Mouse (Mus musculus) embryonic facial prominence, embryonic 11.5 days (tissue): ENCODE results near the gene Ugt1a6b. TPM values are rescaled to one million over a fixed set of nuclear protein-coding genes. Genes with fewer than 3 reads are reported as not detected.
A peak's percentile ranks its signal among the peaks of the same experiment; 100 is the strongest.
"Not testable (repeated sequence)": the region's sequence is repeated elsewhere in the genome, so short reads cannot be mapped to it uniquely, and the experiment has no call there.

Source experiments
- ATAC-seq: fragments of 200-750 bp; cut with Nextera tagmentation; replicated peaks from 2 replicates; pipeline ENCODE4 v1.8.0; 2017; ENCODE audit warnings: low read depth; ENCODE audit not compliant: insufficient number of reproducible peaks, low FRiP score, low TSS enrichment
- DNase-seq: peaks from one replicate; pipeline ENCODE4 v3.0.0-alpha.2; 2015; ENCODE audit warnings: low spot score
- H3K27ac ChIP-seq: fragments of 300-500 bp; sonication (generic); replicated peaks from 2 replicates; pipeline ENCODE4 v1.5.1; 2014; ENCODE audit warnings: mild to moderate bottlenecking, low read depth, low read length, control low read depth
- H3K27me3 ChIP-seq: fragments of 300-500 bp; sonication (generic); 2 replicates; pipeline ENCODE4 v1.6.1; 2014; ENCODE audit warnings: mild to moderate bottlenecking, low read length, moderate library complexity, mixed read lengths; ENCODE audit not compliant: control insufficient read depth, insufficient read depth
- H3K36me3 ChIP-seq: fragments of 300-500 bp; sonication (generic); replicated peaks from 2 replicates; pipeline ENCODE4 v1.6.1; 2014; ENCODE audit warnings: low read depth, mild to moderate bottlenecking, low read length, moderate library complexity, mixed read lengths; ENCODE audit not compliant: control insufficient read depth, insufficient read depth
- H3K4me1 ChIP-seq: fragments of 300-500 bp; sonication (generic); 2 replicates; pipeline ENCODE4 v1.6.1; 2014; ENCODE audit warnings: low read length, mixed read lengths; ENCODE audit not compliant: control insufficient read depth, insufficient read depth
- H3K4me2 ChIP-seq: fragments of 300-500 bp; sonication (generic); 2 replicates; pipeline ENCODE4 v1.6.1; 2014; ENCODE audit warnings: low read depth, mild to moderate bottlenecking, control low read depth, low read length, moderate library complexity
- H3K4me3 ChIP-seq: fragments of 300-500 bp; sonication (generic); 2 replicates; pipeline ENCODE4 v1.5.1; 2014; ENCODE audit warnings: low read depth, low read length, control low read depth
- H3K9ac ChIP-seq: fragments of 300-500 bp; sonication (generic); replicated peaks from 2 replicates; pipeline ENCODE4 v1.6.1; 2014; ENCODE audit warnings: mild to moderate bottlenecking, control low read depth, low read length
- H3K9me3 ChIP-seq: fragments of 300-500 bp; sonication (generic); replicated peaks from 2 replicates; pipeline ENCODE4 v1.6.1; 2016; ENCODE audit warnings: mild to moderate bottlenecking, low read length, inconsistent platforms, mixed read lengths; ENCODE audit not compliant: control insufficient read depth
- WGBS: fragments of 180-500 bp; shearing (Covaris S2); extraction: QIAGEN DNeasy Blood & Tissue Kit; methylation state at CpG from one replicate; pipeline ENCODE4 v1.1.7; 2014; 5-methylcytosine and 5-hydroxymethylcytosine counted together
- polyA plus RNA-seq: library from polyadenylated mRNA; unstranded; fragments of >200 nt; fragmentation: Nextera tagmentation; extraction: Ambion mirVana; gene quantifications from 2 replicates; pipeline ENCODE4 v1.2.1, GENCODE M21; 2014

Gene Ugt1a6b
- polyA plus RNA-seq, 1 experiment from 2014 or later, result not detected

DNA sequence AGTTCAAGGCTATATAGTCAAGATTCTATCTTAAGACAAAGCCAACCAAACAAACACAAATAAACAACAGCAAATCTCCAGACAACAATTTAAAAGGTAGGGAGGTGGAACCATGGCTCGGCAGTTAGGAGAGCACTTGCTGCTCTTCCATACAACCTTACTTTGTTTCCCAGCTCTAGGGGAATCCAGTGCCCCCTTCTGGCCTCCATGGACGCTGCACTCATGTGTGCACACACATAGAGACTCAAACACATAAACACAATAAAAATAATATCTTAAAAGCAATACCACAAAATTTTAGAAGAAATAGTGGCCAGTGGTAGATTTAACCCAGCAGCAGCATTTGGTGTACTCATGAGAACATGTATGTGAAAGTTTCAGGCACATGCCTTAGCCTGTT lies 114.1 kb downstream of the Ugt1a6b start:
- peaks cover 43% of the 10 kb centered on the region for H3K9me3 ChIP-seq
- no peaks in the 10 kb centered on the region for H3K27me3 ChIP-seq
- H3K27ac ChIP-seq, result no peak overlapping the region
- H3K36me3 ChIP-seq, result no peaks in the 10 kb centered on the region
- no peak overlapping the region for H3K4me2 ChIP-seq
- DNase-seq, result peak; percentile 0
- no peak overlapping the region for H3K4me3 ChIP-seq
- no peaks in the 10 kb centered on the region for H3K4me1 ChIP-seq
- WGBS, result 62% methylated on average over 2 of the region's 2 CpGs
- H3K9ac ChIP-seq, result no peak overlapping the region
- ATAC-seq, result no peak

DNA sequence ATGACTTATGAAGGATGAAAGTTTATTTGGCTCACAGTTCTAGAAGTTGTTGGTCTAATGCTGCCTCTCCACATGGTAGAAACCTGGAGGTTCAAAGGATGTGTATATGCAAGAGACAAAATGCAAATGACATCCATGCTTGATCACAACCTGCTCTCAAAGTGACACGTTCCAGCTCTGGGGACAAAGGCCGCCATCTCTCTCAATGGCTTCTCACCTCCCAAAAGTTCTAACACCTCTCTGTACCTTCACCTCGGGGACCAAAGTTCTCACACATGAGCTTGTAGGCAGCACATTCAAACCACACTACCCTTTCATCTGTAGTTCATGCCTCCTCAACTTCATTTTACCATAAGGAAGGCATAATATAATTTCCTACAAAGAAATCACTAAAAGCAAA lies 114.5 kb downstream of the Ugt1a6b start:
- H3K9me3 ChIP-seq, result peaks cover 39% of the 10 kb centered on the region
- DNase-seq, result peak; percentile 2

GRCm38 (mm10) chr1:88218051-88218450 lies 115.0 kb downstream of the Ugt1a6b start:
- 74% methylated on average over 9 of the region's 9 CpGs for WGBS
- H3K4me1 ChIP-seq, result no peaks in the 10 kb centered on the region
- DNase-seq (peak; percentile 2), ATAC-seq (no peak)
- H3K9me3 ChIP-seq, result peaks cover 37% of the 10 kb centered on the region
- H3K4me3 ChIP-seq, result no peak overlapping the region
- no peak overlapping the region for H3K4me2 ChIP-seq
- no peaks in the 10 kb centered on the region for H3K36me3 ChIP-seq
- no peak overlapping the region for H3K27ac ChIP-seq
- no peak overlapping the region for H3K9ac ChIP-seq
- H3K27me3 ChIP-seq, result no peaks in the 10 kb centered on the region

More for the DNA sequence above, 114.5 kb downstream of the Ugt1a6b start:
- Histone ChIP-seq H3K4me1 (no peaks in the 10 kb centered on the region), H3K9ac (no peak overlapping the region), H3K4me3 (no peak overlapping the region), H3K4me2 (no peak overlapping the region), H3K27me3 (no peaks in the 10 kb centered on the region), H3K27ac (no peak overlapping the region), H3K36me3 (no peaks in the 10 kb centered on the region)
- no peak for ATAC-seq
- WGBS, result 41% methylated on average over 3 of the region's 3 CpGs

DNA sequence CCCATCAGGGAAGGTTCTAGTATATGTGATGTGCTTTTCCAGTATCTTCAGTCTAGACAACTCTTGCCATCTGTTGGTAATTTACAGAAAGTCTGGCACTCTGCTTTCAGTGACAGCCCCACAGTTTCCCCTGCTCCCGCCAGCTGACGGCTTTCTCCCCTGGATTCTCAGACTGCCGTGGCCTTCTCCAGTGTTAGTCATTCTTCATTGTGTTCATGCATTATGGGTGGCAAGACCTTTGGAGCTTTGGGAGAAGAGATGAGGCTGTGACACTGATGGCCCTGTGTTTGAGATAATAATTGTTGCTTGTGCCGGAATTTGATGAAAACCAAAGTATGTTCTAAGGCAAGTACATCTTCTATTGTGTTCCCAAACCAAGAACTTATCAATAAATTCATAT lies 115.5 kb downstream of the Ugt1a6b start:
- no peaks in the 10 kb centered on the region for H3K36me3 ChIP-seq
- H3K4me1 ChIP-seq, result no peaks in the 10 kb centered on the region
- H3K27ac ChIP-seq, result no peak overlapping the region
- DNase-seq (peak; percentile 17), ATAC-seq (no peak)
- no peak overlapping the region for H3K4me2 ChIP-seq
- 49% methylated on average over 4 of the region's 4 CpGs for WGBS
- H3K27me3 ChIP-seq, result no peaks in the 10 kb centered on the region
- no peak overlapping the region for H3K9ac ChIP-seq
- peaks cover 36% of the 10 kb centered on the region for H3K9me3 ChIP-seq
- H3K4me3 ChIP-seq, result no peak overlapping the region

- peak; percentile 5 for DNase-seq
- H3K4me1 ChIP-seq, result no peaks in the 10 kb centered on the region
- H3K36me3 ChIP-seq, result no peaks in the 10 kb centered on the region
- no peak overlapping the region for H3K4me3 ChIP-seq
- 24% methylated on average over 1 of the region's 1 CpGs for WGBS
- peaks cover 31% of the 10 kb centered on the region for H3K9me3 ChIP-seq
- H3K27me3 ChIP-seq, result no peaks in the 10 kb centered on the region
- no peak for ATAC-seq
- no peak overlapping the region for H3K4me2 ChIP-seq
- no peak overlapping the region for H3K27ac ChIP-seq
- H3K9ac ChIP-seq, result no peak overlapping the region
Measured at GRCm38 (mm10) chr1:88219054-88219453, 116.0 kb downstream of the Ugt1a6b start.

- Histone ChIP-seq H3K9ac (no peak overlapping the region), H3K9me3 (peaks cover 22% of the 10 kb centered on the region), H3K36me3 (no peaks in the 10 kb centered on the region), H3K4me2 (no peak overlapping the region), H3K4me3 (no peak overlapping the region), H3K4me1 (no peaks in the 10 kb centered on the region), H3K27ac (no peak overlapping the region), H3K27me3 (no peaks in the 10 kb centered on the region)
- no peak for DNase-seq
- ATAC-seq, result no peak
Measured at GRCm38 (mm10) chr1:88220336-88220735, 117.3 kb downstream of the Ugt1a6b start.

DNA sequence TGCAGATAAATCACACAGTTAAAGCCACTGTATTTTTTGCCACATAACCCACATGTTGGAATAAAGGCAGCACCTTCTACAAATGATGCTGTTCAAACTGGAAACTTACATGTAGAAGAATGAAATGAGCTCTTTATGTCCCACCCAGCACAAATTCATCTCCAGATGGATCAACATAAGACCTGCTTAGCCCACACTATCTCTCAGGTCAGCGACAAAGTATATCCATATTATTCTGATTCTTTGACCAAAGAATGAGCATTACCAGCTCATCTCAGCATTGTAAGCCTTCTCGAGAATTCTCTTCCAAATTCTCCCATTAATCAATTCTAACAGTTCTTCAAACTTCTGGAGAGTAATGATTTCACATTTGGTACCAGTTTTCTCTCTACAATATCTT lies 119.2 kb downstream of the Ugt1a6b start:
- Histone ChIP-seq H3K4me2 (no peak overlapping the region), H3K27ac (no peak overlapping the region), H3K4me3 (no peak overlapping the region), H3K36me3 (no peaks in the 10 kb centered on the region), H3K9ac (no peak overlapping the region), H3K4me1 (no peaks in the 10 kb centered on the region), H3K27me3 (no peaks in the 10 kb centered on the region), H3K9me3 (peaks cover 23% of the 10 kb centered on the region)
- 55% methylated on average over 2 of the region's 2 CpGs for WGBS
- no peak for DNase-seq
- no peak for ATAC-seq

DNA sequence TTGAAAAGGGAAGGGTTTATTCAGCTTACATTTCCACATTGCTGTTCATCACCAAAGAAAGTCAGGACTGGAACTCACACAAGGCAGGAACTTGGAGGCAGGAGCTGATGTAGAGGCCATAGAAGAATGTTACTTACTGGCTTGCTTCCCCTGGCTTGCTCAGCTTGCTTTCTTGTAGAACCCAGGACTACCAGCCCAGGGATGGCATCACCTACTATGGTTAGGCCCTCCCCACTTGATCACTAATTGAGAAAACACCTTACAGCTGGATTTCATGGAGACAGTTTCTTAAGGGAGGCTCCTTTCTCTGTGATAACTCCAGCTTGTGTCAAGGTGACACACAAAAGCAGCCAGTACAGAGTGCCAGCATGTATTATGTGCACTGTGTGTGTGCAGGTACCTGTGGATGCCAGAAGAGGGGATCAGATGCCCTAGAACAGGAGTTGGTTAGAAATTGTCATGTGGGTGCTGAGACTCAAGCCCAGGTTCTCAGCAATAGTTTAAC lies 120.0 kb downstream of the Ugt1a6b start:
- not testable (repeated sequence) for DNase-seq

More for the DNA sequence above, 120.0 kb downstream of the Ugt1a6b start:
- not testable (repeated sequence) for H3K36me3 ChIP-seq, H3K4me3 ChIP-seq, H3K9ac ChIP-seq, ATAC-seq, H3K4me2 ChIP-seq, H3K4me1 ChIP-seq, H3K27ac ChIP-seq, H3K27me3 ChIP-seq
- peaks cover 27% of the 10 kb centered on the region for H3K9me3 ChIP-seq
